Mouse (Mus musculus): ENCODE results near the gene Guca2b.
A peak's percentile ranks its signal among the peaks of the same experiment; 100 is the strongest.

Guca2b gene

GRCm38 (mm10) chr4:119658731-119659130 lies at the start of gene Guca2b:
Gene Guca2b, minus strand, starts transcription at chr4:119658954.
- DNase-seq, result no peak

GRCm38 (mm10) chr4:119707751-119708150 lies 49.0 kb upstream of the Guca2b start:
- no peak for DNase-seq

- DNase-seq, result no peak
Measured at GRCm38 (mm10) chr4:119707326-119707725, 48.6 kb upstream of the Guca2b start.

- no peak for DNase-seq
Measured at GRCm38 (mm10) chr4:119703965-119704364, 45.2 kb upstream of the Guca2b start.

GRCm38 (mm10) chr4:119701269-119701954 lies 42.7 kb upstream of the Guca2b start:
- DNase-seq, result no peak

- DNase-seq, result no peak
Measured at GRCm38 (mm10) chr4:119698339-119698738, 39.6 kb upstream of the Guca2b start.

- DNase-seq, result no peak
Measured at GRCm38 (mm10) chr4:119685746-119686145, 27.0 kb upstream of the Guca2b start.

GRCm38 (mm10) chr4:119682596-119682995 lies 23.8 kb upstream of the Guca2b start:
- DNase-seq, result no peak

- peak; percentile 87 for DNase-seq
Measured at GRCm38 (mm10) chr4:119672685-119673084, 13.9 kb upstream of the Guca2b start.

- no peak for DNase-seq
Measured at GRCm38 (mm10) chr4:119671164-119671563, 12.4 kb upstream of the Guca2b start.

- DNase-seq, result peak; percentile 27
Measured at GRCm38 (mm10) chr4:119670736-119671135, 12.0 kb upstream of the Guca2b start.

GRCm38 (mm10) chr4:119670210-119670555 lies 11.4 kb upstream of the Guca2b start:
- DNase-seq, result peak; percentile 30

- peak; percentile 86 for DNase-seq
Measured at GRCm38 (mm10) chr4:119669356-119670209, 10.8 kb upstream of the Guca2b start.

GRCm38 (mm10) chr4:119668596-119668995 lies 9.8 kb upstream of the Guca2b start:
- peak; percentile 15 for DNase-seq

- no peak for DNase-seq
Measured at GRCm38 (mm10) chr4:119668185-119668584, 9.4 kb upstream of the Guca2b start.

GRCm38 (mm10) chr4:119667454-119667853 lies 8.7 kb upstream of the Guca2b start:
- DNase-seq, result peak; percentile 52

GRCm38 (mm10) chr4:119666116-119666515 lies 7.4 kb upstream of the Guca2b start:
- DNase-seq, result no peak

- no peak for DNase-seq
Measured at GRCm38 (mm10) chr4:119665166-119665565, 6.4 kb upstream of the Guca2b start.

GRCm38 (mm10) chr4:119663409-119664095 lies 4.8 kb upstream of the Guca2b start:
- no peak for DNase-seq

- no peak for DNase-seq
Measured at GRCm38 (mm10) chr4:119662976-119663375, 4.2 kb upstream of the Guca2b start.

GRCm38 (mm10) chr4:119662151-119662550 lies 3.4 kb upstream of the Guca2b start:
- no peak for DNase-seq

- DNase-seq, result no peak
Measured at GRCm38 (mm10) chr4:119660007-119660406, 1.3 kb upstream of the Guca2b start.

GRCm38 (mm10) chr4:119658246-119658645 lies 508 bp downstream of the Guca2b start:
- DNase-seq, result no peak

GRCm38 (mm10) chr4:119657011-119657410 lies 1.7 kb downstream of the Guca2b start:
- DNase-seq, result no peak
